Mouse (Mus musculus) limb, embryonic 12.5 days (tissue): ENCODE measurements at regions not wholly inside any gene's neighbourhood (a gene's known extent, or its start where the extent isn't known, plus 50 kb on each side); places are given as distances from the start of the nearest gene placed in this dataset.

Source experiments
- ATAC-seq: fragments of 200-750 bp; cut with Nextera tagmentation; 2 replicates; pipeline ENCODE4 v1.8.0; 2017; ENCODE audit warnings: low read depth, moderate TSS enrichment; ENCODE audit not compliant: insufficient number of reproducible peaks, insufficient read depth, low FRiP score, low TSS enrichment
- H3K27ac ChIP-seq: fragments of 300-500 bp; sonication (generic); 2 replicates; pipeline ENCODE4 v1.5.1; 2016; ENCODE audit warnings: mild to moderate bottlenecking, moderate library complexity
- H3K27me3 ChIP-seq: fragments of 300-500 bp; sonication (generic); 2 replicates; pipeline ENCODE4 v1.6.1; 2016; ENCODE audit warnings: mild to moderate bottlenecking, moderate library complexity
- H3K36me3 ChIP-seq: fragments of 300-500 bp; sonication (generic); 2 replicates; pipeline ENCODE4 v1.6.1; 2016; ENCODE audit warnings: mild to moderate bottlenecking, moderate library complexity
- H3K4me1 ChIP-seq: fragments of 300-500 bp; sonication (generic); replicated peaks from 2 replicates; pipeline ENCODE4 v1.6.1; 2016
- H3K4me2 ChIP-seq: fragments of 300-500 bp; sonication (generic); 2 replicates; pipeline ENCODE4 v1.6.1; 2016; ENCODE audit warnings: mild to moderate bottlenecking, moderate library complexity
- H3K4me3 ChIP-seq: fragments of 300-500 bp; sonication (generic); replicated peaks from 2 replicates; pipeline ENCODE4 v1.5.1; 2016; ENCODE audit warnings: mild to moderate bottlenecking
- H3K9ac ChIP-seq: fragments of 300-500 bp; sonication (generic); replicated peaks from 2 replicates; pipeline ENCODE4 v1.6.1; 2016; ENCODE audit warnings: mild to moderate bottlenecking, moderate library complexity
- H3K9me3 ChIP-seq: fragments of 300-500 bp; sonication (generic); 2 replicates; pipeline ENCODE4 v1.6.1; 2016; ENCODE audit warnings: mild to moderate bottlenecking, moderate library complexity
- WGBS: fragments of 180-500 bp; shearing (Covaris S2); methylation state at CpG from one replicate; pipeline ENCODE4 v1.1.7; 2016; 5-methylcytosine and 5-hydroxymethylcytosine counted together

GRCm38 (mm10) chr13:111099252-111099651 is 155.6 kb upstream of the Actbl2 start:
- Histone ChIP-seq H3K4me3 (no peak overlapping the region), H3K9me3 (no peaks in the 10 kb centered on the region), H3K36me3 (no peaks in the 10 kb centered on the region), H3K27me3 (no peaks in the 10 kb centered on the region), H3K27ac (no peak overlapping the region), H3K4me1 (no peaks in the 10 kb centered on the region), H3K9ac (no peak overlapping the region), H3K4me2 (no peak overlapping the region)
- WGBS, result 93% methylated on average over 6 of the region's 6 CpGs
- no peak for ATAC-seq

DNA sequence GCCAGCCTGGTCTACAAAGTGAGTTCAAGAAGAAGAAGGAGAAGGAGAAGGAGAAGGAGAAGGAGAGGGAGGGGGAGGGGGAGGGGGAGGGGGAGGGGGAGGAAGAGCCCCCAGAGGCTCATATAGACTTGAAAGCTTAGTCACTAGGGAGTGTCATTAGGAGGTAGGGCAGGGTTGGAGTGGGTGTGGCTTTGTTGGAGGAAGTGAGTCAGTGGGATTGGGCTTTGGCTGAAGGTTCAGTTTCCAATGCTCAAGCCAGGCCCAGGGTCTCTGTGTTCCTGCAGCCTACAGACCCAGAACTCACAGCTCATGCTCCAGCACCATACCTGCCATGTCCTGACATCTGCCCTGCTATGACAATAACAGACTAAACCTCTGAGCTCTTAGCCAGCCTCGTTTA is 154.4 kb upstream of the Actbl2 start:
- H3K9me3 ChIP-seq, result no peaks in the 10 kb centered on the region
- no peaks in the 10 kb centered on the region for H3K27me3 ChIP-seq
- no peak overlapping the region for H3K4me3 ChIP-seq
- no peaks in the 10 kb centered on the region for H3K36me3 ChIP-seq
- 96% methylated on average over 1 of the region's 1 CpGs for WGBS
- no peaks in the 10 kb centered on the region for H3K4me1 ChIP-seq
- no peak overlapping the region for H3K4me2 ChIP-seq
- no peak for ATAC-seq
- H3K27ac ChIP-seq, result no peak overlapping the region
- H3K9ac ChIP-seq, result no peak overlapping the region

DNA sequence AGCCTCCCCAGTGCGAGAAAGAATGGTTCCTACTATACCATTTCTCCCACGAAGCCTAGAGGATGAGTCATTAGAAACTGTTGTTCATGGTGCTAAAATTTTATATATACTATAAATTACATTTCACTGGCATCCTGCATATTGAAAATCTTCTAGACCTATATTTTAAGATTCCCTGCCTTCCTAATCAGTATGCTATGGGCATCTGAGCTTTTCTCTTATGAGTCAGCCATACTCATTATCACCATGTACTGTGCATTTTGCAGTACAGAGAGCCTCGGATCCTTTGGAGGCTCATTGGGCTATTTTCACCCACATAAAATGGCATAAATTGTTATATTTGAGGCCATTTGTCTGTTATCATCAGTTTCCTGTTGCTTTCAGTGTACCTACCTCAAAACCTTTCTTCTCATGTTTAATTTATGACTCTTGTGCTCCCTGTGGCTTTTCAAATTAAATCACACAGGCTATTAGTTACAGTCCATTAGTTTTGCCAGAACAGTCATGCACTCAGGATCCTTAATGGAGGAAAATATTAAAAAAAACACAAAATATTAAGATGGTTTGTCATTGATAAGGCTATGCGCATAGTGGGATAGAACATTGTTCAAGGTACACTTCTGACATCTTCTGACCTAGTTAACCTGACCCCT is 150.1 kb upstream of the Actbl2 start:
- H3K9ac ChIP-seq, result no peak overlapping the region
- H3K9me3 ChIP-seq, result no peaks in the 10 kb centered on the region
- no peak overlapping the region for H3K27ac ChIP-seq
- H3K4me2 ChIP-seq, result no peak overlapping the region
- no peaks in the 10 kb centered on the region for H3K36me3 ChIP-seq
- 78% methylated on average over 4 of the region's 4 CpGs for WGBS
- no peak overlapping the region for H3K4me3 ChIP-seq
- H3K27me3 ChIP-seq, result no peaks in the 10 kb centered on the region
- no peaks in the 10 kb centered on the region for H3K4me1 ChIP-seq
- ATAC-seq, result no peak

DNA sequence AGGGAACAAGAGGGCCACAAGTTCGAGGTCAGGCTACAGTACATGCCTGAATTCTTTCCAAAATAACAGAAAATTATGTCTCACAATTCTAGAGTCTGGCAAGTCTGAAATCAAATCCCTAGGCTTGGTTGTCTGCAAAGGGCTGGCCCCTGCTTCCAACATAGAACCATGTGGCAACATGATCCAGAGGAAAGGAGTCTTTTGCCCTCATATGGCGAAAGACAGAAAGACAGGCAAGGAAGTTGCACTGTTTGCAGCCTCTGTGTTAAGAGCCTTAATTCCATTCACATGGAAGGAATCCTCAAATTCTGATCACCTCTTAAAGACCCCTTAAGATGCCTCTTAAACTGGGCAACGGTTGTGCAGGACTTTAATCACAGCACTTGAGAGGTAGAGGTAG is 123.7 kb upstream of the Actbl2 start:
- 75% methylated on average over 3 of the region's 3 CpGs for WGBS
- no peak overlapping the region for H3K27ac ChIP-seq
- ATAC-seq, result no peak
- H3K27me3 ChIP-seq, result no peaks in the 10 kb centered on the region
- no peak overlapping the region for H3K4me2 ChIP-seq
- no peaks in the 10 kb centered on the region for H3K4me1 ChIP-seq
- H3K9me3 ChIP-seq, result no peaks in the 10 kb centered on the region
- H3K4me3 ChIP-seq, result no peak overlapping the region
- no peaks in the 10 kb centered on the region for H3K36me3 ChIP-seq
- H3K9ac ChIP-seq, result no peak overlapping the region

DNA sequence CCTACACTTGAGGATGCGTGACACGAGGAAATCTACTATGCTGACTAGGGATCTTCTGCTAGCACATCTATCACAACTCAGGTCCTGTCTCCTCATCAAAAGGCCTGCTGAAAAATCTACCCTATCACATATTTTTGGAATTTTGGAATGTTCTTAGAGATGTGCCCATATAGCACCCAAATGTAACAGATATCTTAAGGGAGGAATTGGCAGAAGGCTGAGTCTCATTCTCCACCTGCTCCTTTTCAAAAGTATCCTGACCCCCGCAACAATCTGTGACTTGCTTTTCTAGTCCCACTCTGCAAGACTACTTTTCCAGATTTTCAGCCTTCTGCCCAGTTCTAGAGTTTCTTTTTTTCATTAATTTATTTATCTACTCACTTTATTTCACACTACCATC is 118.4 kb upstream of the Actbl2 start:
- Histone ChIP-seq H3K27ac (no peak overlapping the region), H3K4me1 (no peaks in the 10 kb centered on the region), H3K9ac (no peak overlapping the region), H3K27me3 (no peaks in the 10 kb centered on the region), H3K4me2 (no peak overlapping the region), H3K4me3 (no peak overlapping the region), H3K9me3 (no peaks in the 10 kb centered on the region), H3K36me3 (no peaks in the 10 kb centered on the region)
- ATAC-seq, result no peak
- WGBS, result 93% methylated on average over 3 of the region's 3 CpGs

DNA sequence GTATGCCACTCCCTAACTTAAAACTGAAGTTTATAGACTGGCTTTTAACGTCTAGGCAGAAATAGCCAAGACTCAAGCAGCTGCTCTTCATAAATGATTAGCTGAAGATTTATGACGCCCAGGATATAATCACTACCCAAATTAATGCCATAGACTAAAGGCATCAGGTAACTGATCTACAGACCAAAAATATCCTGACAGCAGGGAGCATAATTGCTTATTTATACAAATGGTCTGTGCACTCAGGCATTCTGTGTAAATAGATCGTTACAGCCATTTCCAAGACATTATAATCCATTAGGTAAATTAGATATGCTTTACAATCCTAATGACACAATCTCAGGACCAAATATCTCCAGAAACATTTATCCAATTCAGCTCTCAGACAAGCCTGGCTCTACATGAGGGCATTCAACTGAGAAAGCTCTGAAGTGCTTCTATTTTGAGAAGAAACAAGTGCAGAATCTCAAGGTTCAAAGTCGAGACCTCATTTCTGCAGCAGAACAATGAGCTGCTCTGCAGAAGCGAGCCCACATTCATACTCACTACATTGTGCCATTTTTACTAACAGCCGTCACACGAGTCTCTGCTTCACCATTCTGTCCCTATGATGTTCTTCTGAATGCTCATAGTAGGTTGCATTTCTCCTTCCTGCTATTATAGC is 111.9 kb upstream of the Actbl2 start:
- Histone ChIP-seq H3K27me3 (no peaks in the 10 kb centered on the region), H3K4me1 (no peaks in the 10 kb centered on the region), H3K4me2 (no peak overlapping the region), H3K4me3 (no peak overlapping the region), H3K9me3 (no peaks in the 10 kb centered on the region), H3K27ac (no peak overlapping the region), H3K36me3 (no peaks in the 10 kb centered on the region), H3K9ac (no peak overlapping the region)
- ATAC-seq, result no peak
- WGBS, result 74% methylated on average over 7 of the region's 7 CpGs

GRCm38 (mm10) chr13:111144721-111145120 is 110.1 kb upstream of the Actbl2 start:
- Histone ChIP-seq H3K27ac (no peak overlapping the region), H3K9ac (no peak overlapping the region), H3K4me2 (no peak overlapping the region), H3K9me3 (no peaks in the 10 kb centered on the region), H3K36me3 (no peaks in the 10 kb centered on the region), H3K27me3 (no peaks in the 10 kb centered on the region), H3K4me3 (no peak overlapping the region), H3K4me1 (no peaks in the 10 kb centered on the region)
- WGBS, result 82% methylated on average over 3 of the region's 3 CpGs
- ATAC-seq, result no peak

DNA sequence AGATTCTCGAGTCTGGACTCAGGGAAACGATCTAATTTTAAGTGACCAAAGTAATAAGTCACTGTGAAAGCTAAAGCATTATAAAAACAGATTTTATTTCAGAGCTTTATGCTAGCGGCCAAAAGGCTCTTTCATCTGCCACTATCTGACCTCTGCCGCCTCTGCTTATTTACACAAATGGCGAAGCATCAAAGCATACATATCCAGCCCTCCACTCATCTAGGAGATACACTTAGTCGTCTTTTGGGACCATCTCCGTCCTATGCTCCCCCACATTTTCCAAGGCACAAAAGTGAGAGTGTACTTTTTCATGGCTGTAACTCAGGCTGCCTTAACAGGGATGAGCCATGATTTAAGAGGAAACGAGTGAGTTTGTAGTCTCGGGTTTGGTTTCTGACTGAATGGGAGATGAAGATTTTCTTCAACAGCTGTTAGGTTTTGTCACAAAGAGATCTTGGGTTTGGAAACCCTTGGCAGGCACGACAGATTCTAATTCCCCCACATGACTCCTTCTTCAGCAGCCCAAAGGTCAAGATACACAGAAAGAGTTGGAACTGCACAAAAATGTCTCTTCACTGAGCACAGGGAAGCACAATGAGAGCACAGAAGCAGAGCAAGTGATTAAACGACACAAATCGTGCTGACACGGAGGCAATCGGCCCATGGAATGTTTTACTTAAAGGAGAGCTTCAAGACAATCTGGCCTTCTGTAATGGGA is 96.7 kb upstream of the Actbl2 start:
- Histone ChIP-seq H3K36me3 (no peaks in the 10 kb centered on the region), H3K4me2 (no peak overlapping the region), H3K9me3 (no peaks in the 10 kb centered on the region; the same call in 1 of the 2 replicates), H3K9ac (no peak overlapping the region), H3K27ac (no peak overlapping the region), H3K4me1 (no peaks in the 10 kb centered on the region), H3K27me3 (no peaks in the 10 kb centered on the region), H3K4me3 (no peak overlapping the region)
- no peak for ATAC-seq
- WGBS, result 71% methylated on average over 14 of the region's 14 CpGs

DNA sequence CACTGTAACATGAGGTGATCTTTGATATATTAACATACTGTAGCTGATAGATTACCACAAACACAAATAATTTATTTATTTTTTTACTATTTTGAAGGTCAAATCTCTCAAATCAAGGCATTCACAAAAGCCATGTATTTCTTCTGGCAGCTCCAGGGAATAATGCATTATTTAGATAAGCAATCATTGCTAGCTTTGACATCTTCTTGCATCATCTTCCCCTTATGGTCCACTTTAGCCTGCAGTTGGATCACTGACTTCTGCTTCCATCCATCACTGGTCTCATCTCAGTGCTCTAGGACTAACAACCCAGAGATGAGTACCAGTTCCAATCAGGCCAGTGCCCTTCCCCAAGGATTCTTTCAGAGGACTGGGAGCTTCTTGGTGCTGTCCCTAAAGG is 95.3 kb upstream of the Actbl2 start:
- H3K27ac ChIP-seq, result no peak overlapping the region
- H3K4me1 ChIP-seq, result no peaks in the 10 kb centered on the region
- H3K27me3 ChIP-seq, result no peaks in the 10 kb centered on the region
- H3K4me3 ChIP-seq, result no peak overlapping the region
- H3K4me2 ChIP-seq, result no peak overlapping the region
- no peaks in the 10 kb centered on the region; the same call in 1 of the 2 replicates for H3K9me3 ChIP-seq
- no peak for ATAC-seq
- no peak overlapping the region for H3K9ac ChIP-seq
- no peaks in the 10 kb centered on the region for H3K36me3 ChIP-seq

DNA sequence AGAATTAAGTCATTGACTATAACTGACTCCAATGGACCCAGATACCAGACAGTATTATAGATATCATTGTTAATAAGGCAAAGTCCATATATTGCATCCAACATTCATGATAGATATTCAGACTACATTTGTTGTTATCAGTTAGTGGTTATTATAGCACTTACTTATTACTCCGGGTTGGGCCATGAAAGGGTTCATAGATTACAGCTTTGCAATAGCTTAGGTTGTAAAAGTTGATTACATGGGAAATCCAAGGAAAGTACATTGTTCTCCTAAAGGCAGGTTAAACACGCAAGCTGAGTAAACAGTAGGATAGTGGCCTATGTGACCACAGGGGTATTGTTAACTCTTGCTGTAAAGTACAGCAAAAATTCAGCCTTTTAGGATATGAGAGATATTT is 89.3 kb upstream of the Actbl2 start:
- Histone ChIP-seq H3K4me2 (no peak overlapping the region), H3K9ac (no peak overlapping the region), H3K9me3 (no peaks in the 10 kb centered on the region), H3K27ac (no peak overlapping the region), H3K4me3 (no peak overlapping the region), H3K36me3 (no peaks in the 10 kb centered on the region), H3K27me3 (no peaks in the 10 kb centered on the region), H3K4me1 (peaks cover 4% of the 10 kb centered on the region)
- ATAC-seq, result no peak
- 64% methylated on average over 2 of the region's 2 CpGs for WGBS

DNA sequence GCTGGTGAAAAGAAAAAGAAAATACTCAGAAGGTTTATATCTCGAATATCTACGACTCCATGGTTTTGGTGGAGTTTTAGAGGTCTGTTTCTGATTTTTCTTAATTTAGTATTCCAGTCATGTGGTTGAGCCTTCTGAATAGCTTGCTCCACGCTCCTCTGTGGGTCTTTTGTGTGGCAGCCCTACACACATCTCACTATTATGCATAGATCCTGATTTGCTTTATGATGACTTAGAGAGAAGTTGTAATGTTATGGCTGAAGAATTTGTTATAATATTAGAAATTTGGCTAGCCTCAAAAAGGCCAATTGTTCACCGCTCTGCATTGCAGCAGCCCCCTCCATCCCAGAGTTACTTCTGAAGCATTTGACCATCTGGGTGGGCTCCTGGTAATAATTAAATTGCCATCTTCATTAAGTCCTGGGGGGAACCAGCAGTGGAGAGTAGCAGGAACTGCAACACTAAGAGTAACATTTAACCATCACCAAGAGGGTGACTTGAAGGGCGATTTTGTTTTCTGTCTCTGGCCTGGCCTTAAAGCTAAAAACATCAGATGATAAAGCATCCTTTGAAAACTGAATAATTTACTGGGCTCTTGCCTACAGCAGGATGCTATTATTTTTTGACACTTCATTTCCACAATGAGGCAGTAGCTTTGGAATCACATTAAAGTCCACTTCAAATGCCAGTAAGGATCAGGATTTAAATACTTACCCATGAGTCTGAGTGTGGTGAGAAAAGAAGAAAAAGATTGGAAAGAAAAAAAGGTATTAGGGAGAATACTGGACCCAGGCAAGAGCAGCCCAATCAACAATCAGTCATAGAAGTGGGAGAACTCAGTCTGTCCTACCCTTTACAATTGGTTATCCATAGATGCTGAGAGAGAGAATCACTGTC is 84.3 kb upstream of the Actbl2 start:
- peaks cover 10% of the 10 kb centered on the region for H3K4me1 ChIP-seq
- 40% methylated on average over 5 of the region's 5 CpGs for WGBS
- no peak overlapping the region for H3K9ac ChIP-seq
- no peak overlapping the region for H3K4me2 ChIP-seq
- H3K4me3 ChIP-seq, result no peak overlapping the region
- ATAC-seq, result no peak
- H3K36me3 ChIP-seq, result no peaks in the 10 kb centered on the region
- H3K27me3 ChIP-seq, result no peaks in the 10 kb centered on the region
- H3K27ac ChIP-seq, result no peak overlapping the region
- no peaks in the 10 kb centered on the region for H3K9me3 ChIP-seq
